Mouse (Mus musculus) spleen, postnatal 36 days (tissue): Measurements from ENCODE around the gene Ankmy1.

Experiments used
- DNase-seq, 2 experiments: peaks; one replicate each; pipeline ENCODE4 v3.0.0; 2022; ENCODE audit warnings: low spot score in 2 of 2, mixed read lengths in 1 of 2

Ankmy1 gene

GRCm38 (mm10) chr1:92902786-92903185, at the start of gene Ankmy1:
Gene Ankmy1, minus strand, starts transcription at chr1:92902906.
- no peak for DNase-seq

- no peak for DNase-seq
Observed at GRCm38 (mm10) chr1:92950607-92951006, 47.9 kb upstream of the Ankmy1 start, which contains the start of gene Gpr35. Gene Gpr35, plus strand, starts transcription at chr1:92950865.

GRCm38 (mm10) chr1:92949426-92949825, 46.7 kb upstream of the Ankmy1 start:
- DNase-seq = no peak

GRCm38 (mm10) chr1:92947966-92948365, 45.3 kb upstream of the Ankmy1 start:
- no peak for DNase-seq

GRCm38 (mm10) chr1:92943219-92943989, 40.7 kb upstream of the Ankmy1 start:
- no peak for DNase-seq

- no peak for DNase-seq
Observed at GRCm38 (mm10) chr1:92939746-92940145, 37.0 kb upstream of the Ankmy1 start.

- DNase-seq = no peak
Observed at GRCm38 (mm10) chr1:92937797-92938196, 35.1 kb upstream of the Ankmy1 start.

GRCm38 (mm10) chr1:92936467-92936866, 33.8 kb upstream of the Ankmy1 start:
- no peak for DNase-seq

GRCm38 (mm10) chr1:92935977-92936376, 33.3 kb upstream of the Ankmy1 start:
- no peak for DNase-seq

GRCm38 (mm10) chr1:92935054-92935962, 32.6 kb upstream of the Ankmy1 start:
- peak; percentile 42 to 55 for DNase-seq

- DNase-seq = peak; percentile 93
Observed at GRCm38 (mm10) chr1:92934182-92934827, 31.6 kb upstream of the Ankmy1 start, which contains the start of gene Capn10. Gene Capn10, plus strand, starts transcription at chr1:92934376.

GRCm38 (mm10) chr1:92933611-92934010, 30.9 kb upstream of the Ankmy1 start:
- DNase-seq = no peak

- DNase-seq = no peak
Observed at GRCm38 (mm10) chr1:92930171-92930706, 27.5 kb upstream of the Ankmy1 start.

- no peak for DNase-seq
Observed at GRCm38 (mm10) chr1:92921496-92921895, 18.8 kb upstream of the Ankmy1 start.

- no peak for DNase-seq
Observed at GRCm38 (mm10) chr1:92920474-92921200, 17.9 kb upstream of the Ankmy1 start.

- DNase-seq = no peak
Observed at GRCm38 (mm10) chr1:92919775-92920174, 17.1 kb upstream of the Ankmy1 start.

- no peak for DNase-seq
Observed at GRCm38 (mm10) chr1:92919151-92919550, 16.4 kb upstream of the Ankmy1 start.

GRCm38 (mm10) chr1:92916725-92917124, 14.0 kb upstream of the Ankmy1 start:
- DNase-seq = no peak

GRCm38 (mm10) chr1:92914993-92915392, 12.3 kb upstream of the Ankmy1 start:
- no peak for DNase-seq

GRCm38 (mm10) chr1:92914239-92914638, 11.5 kb upstream of the Ankmy1 start:
- no peak for DNase-seq

GRCm38 (mm10) chr1:92912286-92912685, 9.6 kb upstream of the Ankmy1 start:
- no peak for DNase-seq
